Mouse (Mus musculus) liver, adult (tissue): ENCODE data around the gene Myo5a.

Source experiments
- GATA4 ChIP-seq: IDR thresholded peaks from 2 replicates; pipeline ENCODE4 v1.6.1; 2014; ENCODE audit warnings: mild to moderate bottlenecking, low read length; ENCODE audit not compliant: insufficient replicate concordance

The Myo5a gene

DNA sequence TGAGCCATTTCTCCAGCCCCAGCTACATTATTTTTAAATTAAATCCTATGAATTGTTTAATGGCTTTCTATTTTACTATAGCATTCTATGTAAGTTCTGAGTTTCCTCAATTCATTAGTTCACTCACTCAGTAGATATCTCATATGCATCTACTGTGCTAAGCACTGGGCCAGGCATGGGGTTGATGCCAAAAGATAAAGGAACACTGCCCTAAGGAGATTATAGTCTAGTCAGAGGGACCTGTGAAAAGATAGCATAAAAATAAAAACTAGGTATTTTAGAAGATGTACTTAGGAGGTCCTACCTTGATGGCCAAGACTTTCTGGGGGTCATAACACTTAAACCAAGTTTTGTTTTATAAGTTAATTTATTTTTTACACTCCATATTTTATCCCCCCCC, 31.3 kb downstream of the Myo5a start:
- no peak for TF ChIP-seq GATA4

- no peak for TF ChIP-seq GATA4
Measured at GRCm38 (mm10) chr9:75116571-75117177, 45.9 kb downstream of the Myo5a start.

DNA sequence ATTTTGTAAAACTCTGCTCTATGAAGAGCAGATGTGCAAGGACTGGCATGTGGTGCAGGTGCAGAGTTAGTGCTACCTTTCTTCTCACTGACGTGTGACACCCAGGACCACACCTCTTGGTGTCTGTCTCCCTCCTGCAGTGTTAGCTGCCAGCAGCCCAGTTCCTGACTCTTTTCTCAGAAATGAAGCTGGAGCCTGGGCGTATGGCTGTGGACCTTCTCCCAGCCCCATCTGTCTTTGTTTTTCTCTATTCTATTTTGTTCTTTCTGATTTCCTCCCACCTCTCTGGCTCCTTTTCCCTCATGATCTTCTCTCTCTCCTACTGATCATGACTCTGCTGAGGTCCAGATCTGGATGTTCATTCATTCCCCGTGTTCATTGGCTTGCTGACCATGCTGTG, 50.3 kb downstream of the Myo5a start:
- TF ChIP-seq GATA4: no peak

GRCm38 (mm10) chr9:75124201-75124721, 53.4 kb downstream of the Myo5a start:
- TF ChIP-seq GATA4: no peak

DNA sequence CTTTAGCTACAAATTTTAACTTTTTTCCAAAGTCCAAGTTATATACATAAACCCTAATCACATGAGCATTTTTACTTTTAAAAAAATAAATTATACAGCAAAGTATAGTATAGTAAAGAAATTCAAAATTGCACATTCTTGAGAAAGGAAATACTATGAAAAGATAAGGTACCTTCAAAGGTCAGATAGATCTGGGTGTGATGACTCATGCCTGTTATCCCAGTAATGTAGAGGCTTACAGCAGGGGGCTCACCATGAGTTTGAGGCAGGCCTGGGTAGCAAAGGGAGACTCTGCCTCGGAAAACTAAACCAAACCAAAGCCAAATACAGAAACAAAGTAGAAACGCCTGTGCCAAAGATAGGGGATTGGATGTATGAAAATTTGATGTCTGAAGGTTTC, 59.7 kb downstream of the Myo5a start:
- no peak for TF ChIP-seq GATA4

- no peak for TF ChIP-seq GATA4
Measured at GRCm38 (mm10) chr9:75146911-75147310, 76.1 kb downstream of the Myo5a start.

GRCm38 (mm10) chr9:75160525-75160924, 89.7 kb downstream of the Myo5a start:
- TF ChIP-seq GATA4: no peak

DNA sequence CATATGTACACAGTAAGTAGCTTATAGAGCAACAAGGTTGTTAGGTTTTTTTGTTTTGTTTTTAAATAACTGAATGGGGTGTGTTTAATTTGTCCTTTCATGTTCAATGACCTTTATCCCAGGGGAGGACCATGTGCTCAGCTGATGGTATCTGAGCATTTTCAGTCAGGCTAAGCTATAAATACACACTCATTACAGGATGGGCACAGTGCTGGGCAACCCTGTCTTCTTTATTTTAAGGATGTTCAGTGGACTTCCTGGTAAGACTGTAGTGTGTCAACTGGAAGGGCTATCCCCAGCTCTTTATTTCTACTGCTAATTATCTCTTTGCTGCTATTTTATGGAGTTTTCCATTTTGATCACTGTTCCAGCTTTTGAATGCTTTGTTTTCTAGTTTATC, 92.8 kb downstream of the Myo5a start:
- TF ChIP-seq GATA4: no peak

- TF ChIP-seq GATA4: no peak
Measured at GRCm38 (mm10) chr9:75171721-75172120, 100.9 kb downstream of the Myo5a start.

DNA sequence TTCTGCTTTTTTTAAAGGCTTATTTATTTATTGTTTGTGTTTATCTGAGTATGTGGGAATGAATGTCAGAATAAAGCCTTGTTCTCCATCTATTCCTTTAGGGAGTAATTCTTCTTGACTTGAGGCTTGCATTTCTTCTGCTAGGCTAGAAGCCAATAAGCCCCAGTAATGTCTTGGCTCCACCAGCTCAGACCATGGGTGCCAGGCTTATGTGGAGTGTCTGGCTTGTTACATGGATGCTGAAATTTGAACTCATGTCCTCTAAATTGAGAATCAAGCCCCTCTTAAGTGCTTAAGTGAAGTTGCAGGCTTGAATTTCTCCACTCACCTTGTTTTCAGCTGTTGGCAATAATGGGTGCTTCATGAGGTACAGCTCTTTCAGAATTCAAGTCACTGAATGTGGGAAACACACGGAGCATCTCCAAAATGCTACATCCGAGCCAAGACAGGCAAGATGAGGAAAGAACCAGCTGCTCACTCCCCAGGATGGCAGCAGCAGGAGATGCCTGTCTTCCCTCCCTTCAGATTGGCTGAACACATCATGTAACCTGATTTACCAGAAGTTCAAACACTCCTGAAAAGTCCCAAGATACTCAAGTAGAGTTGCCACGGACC, 116.9 kb downstream of the Myo5a start:
- TF ChIP-seq GATA4: no peak

GRCm38 (mm10) chr9:75193858-75194257, 123.0 kb downstream of the Myo5a start:
- TF ChIP-seq GATA4: no peak

DNA sequence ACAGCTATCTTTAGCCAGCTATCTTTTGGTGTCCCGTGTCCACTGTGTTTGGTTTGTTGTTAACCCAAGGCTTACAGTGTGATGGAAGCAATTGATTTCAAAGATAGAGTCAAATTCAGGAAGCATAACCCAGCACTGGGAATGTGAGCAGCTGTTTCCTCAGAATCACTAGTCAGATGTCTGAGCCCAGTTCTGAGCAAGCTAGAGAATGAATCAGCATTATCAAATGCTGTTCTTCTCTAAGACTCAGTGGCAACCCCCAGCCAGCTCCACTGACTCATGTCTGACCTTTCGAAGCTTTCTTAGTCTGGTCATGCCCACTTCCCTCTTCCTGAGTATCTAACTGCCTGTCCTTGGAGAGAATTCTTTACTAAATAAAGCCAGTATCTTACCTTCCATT, 125.5 kb downstream of the Myo5a start:
- no peak for TF ChIP-seq GATA4

DNA sequence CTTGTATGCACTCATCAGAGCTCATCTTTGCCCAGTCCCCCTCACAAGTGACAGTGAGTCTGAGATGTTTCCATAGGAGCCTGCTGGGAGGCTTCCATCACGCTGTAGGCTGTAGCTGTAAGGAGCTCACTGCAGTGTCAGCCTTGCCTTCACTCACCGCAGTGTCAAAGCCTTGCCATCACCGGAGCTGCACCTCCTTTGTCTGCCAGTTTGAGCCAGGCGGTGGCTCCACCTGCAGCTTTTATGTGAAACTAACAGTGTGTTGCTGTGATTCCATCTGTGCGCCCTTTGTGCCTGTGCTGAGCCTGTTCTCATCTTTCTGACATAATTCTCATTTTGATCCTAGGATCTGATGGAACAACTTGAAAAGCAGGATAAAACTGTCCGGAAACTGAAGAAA, 126.5 kb downstream of the Myo5a start:
- no peak for TF ChIP-seq GATA4

DNA sequence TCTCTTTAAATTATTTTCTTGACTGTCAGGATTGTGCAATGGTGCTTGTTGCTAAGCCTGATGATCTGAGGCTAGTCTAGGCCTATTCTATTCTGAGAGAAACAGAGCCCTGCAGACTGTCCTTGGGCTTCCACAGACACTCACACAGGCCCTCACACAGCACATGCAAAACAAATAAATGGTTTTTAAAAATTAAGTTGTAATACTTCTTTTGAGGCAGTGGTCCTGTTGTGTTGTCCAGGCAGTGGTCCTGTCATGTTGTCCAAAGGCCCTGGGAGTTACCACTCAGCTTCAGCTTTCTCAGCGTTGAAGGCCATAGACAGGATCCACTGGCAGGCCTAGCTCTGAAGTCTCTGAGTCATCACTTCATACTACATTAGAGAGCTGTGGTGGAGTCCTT, 130.7 kb downstream of the Myo5a start:
- no peak for TF ChIP-seq GATA4

- TF ChIP-seq GATA4: no peak
Measured at GRCm38 (mm10) chr9:75202036-75202435, 131.2 kb downstream of the Myo5a start.

DNA sequence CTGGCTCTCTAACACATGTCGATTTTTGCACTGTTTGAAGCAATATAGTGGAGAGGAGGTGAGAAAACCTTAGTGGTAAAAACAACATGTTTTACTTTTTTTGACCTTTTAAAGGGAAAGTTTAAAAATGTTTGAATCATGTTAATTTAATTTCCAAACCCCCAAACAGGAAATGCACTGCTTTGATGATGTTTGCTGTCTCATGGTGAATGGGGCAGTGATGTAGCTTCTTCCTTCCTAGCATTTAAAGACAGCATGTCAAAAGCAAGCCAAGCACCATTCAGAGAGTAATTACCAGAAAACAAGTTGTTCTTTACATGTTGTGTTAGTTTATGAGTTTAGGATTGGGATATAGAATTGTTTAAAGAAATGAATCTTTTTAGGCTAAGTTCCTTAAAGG, 138.4 kb downstream of the Myo5a start:
- no peak for TF ChIP-seq GATA4

DNA sequence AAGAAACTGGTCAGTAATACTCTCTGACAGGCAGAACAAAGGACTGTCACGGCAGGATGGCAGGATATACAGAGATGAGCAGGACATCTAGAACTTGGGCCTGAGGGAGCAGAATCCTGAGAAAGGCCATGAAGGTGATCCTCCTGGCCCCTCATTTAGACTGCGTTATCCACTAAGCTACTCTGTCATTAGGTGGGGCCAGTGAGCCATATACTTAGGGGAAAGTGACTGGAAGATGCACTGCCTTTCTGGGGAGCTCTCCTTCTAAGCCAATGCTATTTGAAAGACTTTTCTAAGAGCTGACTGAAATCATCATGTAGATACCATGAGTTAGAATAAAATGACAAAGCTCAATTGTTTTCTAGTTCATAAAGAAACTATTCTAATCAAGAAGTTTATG, 139.5 kb downstream of the Myo5a start:
- TF ChIP-seq GATA4: no peak
